Mouse (Mus musculus): ENCODE results near the gene Tcerg1l.

- TF ChIP-seq TAL1 (IDR thresholded peaks at IDR 0.05; ENCODE audit: low read length) (no peak), GATA1 (IDR thresholded peaks at IDR 0.05; ENCODE audit: low read length) (no peak)
Observed at GRCm38 (mm10) chr7:138374376-138374775, 23.2 kb downstream of the Tcerg1l start.
